Mouse (Mus musculus): ENCODE data around the gene Ttc22. TPM values are rescaled to one million over a fixed set of nuclear protein-coding genes. Genes with fewer than 3 reads are reported as not detected.

The Ttc22 gene
- polyA plus RNA-seq, 1 experiment from 2014 or later: 1.6 TPM

Other genes starting within 250 kb of the Ttc22 start
- 11.2 and 11.4 TPM in 2 replicates for gene Pcsk9, start 158.1 kb upstream of the Ttc22 start, polyA plus RNA-seq (2015; fragmentation: Nextera tagmentation; extraction: Ambion mirVana)
- gene Bsnd, start 130.1 kb upstream of the Ttc22 start, polyA plus RNA-seq (2015; fragmentation: Nextera tagmentation; extraction: Ambion mirVana): not detected in 2 replicates
- 4.0 and 5.3 TPM in 2 replicates for gene Dhcr24, start 61.4 kb upstream of the Ttc22 start, polyA plus RNA-seq (2015; fragmentation: Nextera tagmentation; extraction: Ambion mirVana)
- 0.17 TPM in 1 of 2 replicates, not detected in the other for gene Lexm, start 5.2 kb upstream of the Ttc22 start, polyA plus RNA-seq (2015; fragmentation: Nextera tagmentation; extraction: Ambion mirVana)
- 9.3 and 10.8 TPM in 2 replicates for gene Pars2, start 28.6 kb downstream of the Ttc22 start, polyA plus RNA-seq (2015; fragmentation: Nextera tagmentation; extraction: Ambion mirVana)
- gene Ttc4, start 56.5 kb downstream of the Ttc22 start, polyA plus RNA-seq (2015; fragmentation: Nextera tagmentation; extraction: Ambion mirVana): 140 and 152 TPM in 2 replicates
- 0.41 and 1.2 TPM in 2 replicates for gene Mroh7, start 108.5 kb downstream of the Ttc22 start, polyA plus RNA-seq (2015; fragmentation: Nextera tagmentation; extraction: Ambion mirVana)
- not detected in 2 replicates for gene Fam151a, start 111.5 kb downstream of the Ttc22 start, polyA plus RNA-seq (2015; fragmentation: Nextera tagmentation; extraction: Ambion mirVana)
- 2.7 and 3.2 TPM in 2 replicates for gene Acot11, start 182.6 kb downstream of the Ttc22 start, polyA plus RNA-seq (2015; fragmentation: Nextera tagmentation; extraction: Ambion mirVana)

All from hindbrain, embryonic 16.5 days (tissue).